Mouse (Mus musculus) C2C12 (cell line): ENCODE data around the gene Klf3. TPM values are rescaled to one million over a fixed set of nuclear protein-coding genes. Genes with fewer than 3 reads are reported as not detected.

Source experiments
- H3K27me3 ChIP-seq: one replicate; pipeline ENCODE4 v1.6.1; 2011; ENCODE audit not compliant: control insufficient read depth, insufficient read depth, insufficient read length
- H3K36me3 ChIP-seq: one replicate; pipeline ENCODE4 v1.6.1; 2011; ENCODE audit not compliant: control insufficient read depth, insufficient read depth
- H3K4me3 ChIP-seq: one replicate; pipeline ENCODE4 v1.5.1; 2011; ENCODE audit warnings: mild to moderate bottlenecking, control low read depth; ENCODE audit not compliant: poor library complexity, insufficient read depth, severe bottlenecking
- H3K79me2 ChIP-seq: one replicate; pipeline ENCODE4 v1.6.1; 2011; ENCODE audit not compliant: control insufficient read depth, insufficient read depth
- H3K79me3 ChIP-seq: one replicate; pipeline ENCODE4 v1.6.1; 2011; ENCODE audit warnings: low read depth, control low read depth
- H3ac ChIP-seq: one replicate; pipeline ENCODE3; 2011; ENCODE audit warnings: low read depth; ENCODE audit not compliant: control insufficient read depth, insufficient read length
- CEBPB ChIP-seq: IDR thresholded peaks from one replicate; pipeline ENCODE4 v1.6.1; 2011; ENCODE audit warnings: low read depth, mild to moderate bottlenecking, control low read depth, moderate library complexity
- CTCF ChIP-seq: IDR thresholded peaks from one replicate; pipeline ENCODE4 v1.5.1; 2011; ENCODE audit not compliant: control insufficient read depth, insufficient read depth, insufficient read length
- FOSL1 ChIP-seq: IDR thresholded peaks from one replicate; pipeline ENCODE4 v1.8.0; 2011; ENCODE audit warnings: mild to moderate bottlenecking, low read length; ENCODE audit not compliant: poor library complexity, insufficient read depth, severe bottlenecking
- MAX ChIP-seq: IDR thresholded peaks from one replicate; pipeline ENCODE4 v1.6.1; 2011; ENCODE audit warnings: mild to moderate bottlenecking, control low read depth
- MYOD1 ChIP-seq: IDR thresholded peaks from one replicate; pipeline ENCODE4 v1.6.1; 2011; ENCODE audit warnings: low read depth; ENCODE audit not compliant: control insufficient read depth, insufficient read length
- MYOG ChIP-seq: IDR thresholded peaks from one replicate; pipeline ENCODE4 v1.6.1; 2011; ENCODE audit not compliant: control insufficient read depth, insufficient read length; ENCODE audit errors: extremely low read depth
- USF1 ChIP-seq: IDR thresholded peaks from one replicate; pipeline ENCODE4 v1.6.1; 2011; ENCODE audit warnings: low read depth, mild to moderate bottlenecking, control low read depth, moderate library complexity
- polyA plus RNA-seq: library from polyadenylated mRNA; unstranded; fragments of >200 nt; fragmentation: generic; extraction: Trizol; gene quantifications from one replicate; pipeline ENCODE4 v1.2.1, GENCODE M21; 2012; ENCODE audit warnings: missing spikeins

Klf3 gene
- polyA plus RNA-seq, 1 experiment = 9.5 TPM

GRCm38 (mm10) chr5:64828314-64828713 is 25.1 kb downstream of the Klf3 start:
- H3K79me3 ChIP-seq = no peaks in the 10 kb centered on the region
- TF ChIP-seq MAX (no peak), USF1 (no peak), FOSL1 (no peak), MYOD1 (no peak), MYOG (no peak), CTCF (no peak), CEBPB (no peak)
- no peak overlapping the region for H3K4me3 ChIP-seq
- H3K36me3 ChIP-seq = peaks cover 86% of the 10 kb centered on the region
- peaks cover 5% of the 10 kb centered on the region for H3K79me2 ChIP-seq
- no peak overlapping the region for H3ac ChIP-seq
- no peaks in the 10 kb centered on the region for H3K27me3 ChIP-seq

- peaks cover 75% of the 10 kb centered on the region for H3K36me3 ChIP-seq
- no peak overlapping the region for H3K4me3 ChIP-seq
Measured at GRCm38 (mm10) chr5:64829606-64830005, 26.4 kb downstream of the Klf3 start.

GRCm38 (mm10) chr5:64830773-64831172 is 27.6 kb downstream of the Klf3 start:
- no peaks in the 10 kb centered on the region for H3K27me3 ChIP-seq
- no peak for TF ChIP-seq MYOG
- no peak for TF ChIP-seq CTCF
- TF ChIP-seq MYOD1 = no peak
- TF ChIP-seq CEBPB = no peak
- TF ChIP-seq USF1 = no peak
- no peak for TF ChIP-seq FOSL1
- TF ChIP-seq MAX = no peak
- H3ac ChIP-seq = no peak overlapping the region
- H3K79me3 ChIP-seq = no peaks in the 10 kb centered on the region
- no peak overlapping the region for H3K4me3 ChIP-seq
- peaks cover 64% of the 10 kb centered on the region for H3K36me3 ChIP-seq
- no peaks in the 10 kb centered on the region for H3K79me2 ChIP-seq

More at GRCm38 (mm10) chr5:64829606-64830005, 26.4 kb downstream of the Klf3 start:
- no peak overlapping the region for H3ac ChIP-seq
- H3K79me3 ChIP-seq = no peaks in the 10 kb centered on the region
- no peaks in the 10 kb centered on the region for H3K27me3 ChIP-seq
- H3K79me2 ChIP-seq = no peaks in the 10 kb centered on the region
- TF ChIP-seq MYOD1 = no peak
- TF ChIP-seq USF1 = no peak
- no peak for TF ChIP-seq CEBPB
- TF ChIP-seq MAX = no peak
- TF ChIP-seq FOSL1 = no peak
- no peak for TF ChIP-seq MYOG
- TF ChIP-seq CTCF = no peak

GRCm38 (mm10) chr5:64833410-64833809 is 30.2 kb downstream of the Klf3 start:
- no peaks in the 10 kb centered on the region for H3K27me3 ChIP-seq
- TF ChIP-seq MYOG (no peak), CTCF (no peak), FOSL1 (no peak), USF1 (no peak), MYOD1 (no peak), MAX (no peak)
- H3K4me3 ChIP-seq = no peak overlapping the region
- H3K36me3 ChIP-seq = peaks cover 37% of the 10 kb centered on the region
- no peaks in the 10 kb centered on the region for H3K79me2 ChIP-seq
- no peak overlapping the region for H3ac ChIP-seq
- H3K79me3 ChIP-seq = no peaks in the 10 kb centered on the region

- Histone ChIP-seq H3ac (no peak overlapping the region), H3K36me3 (peaks cover 29% of the 10 kb centered on the region), H3K4me3 (no peak overlapping the region), H3K79me3 (no peaks in the 10 kb centered on the region), H3K27me3 (no peaks in the 10 kb centered on the region), H3K79me2 (no peaks in the 10 kb centered on the region)
- TF ChIP-seq MYOD1 (no peak), CEBPB (no peak), CTCF (no peak), FOSL1 (no peak), MYOG (no peak), MAX (no peak), USF1 (no peak)
Measured at GRCm38 (mm10) chr5:64834213-64834612, 31.0 kb downstream of the Klf3 start.

GRCm38 (mm10) chr5:64835295-64835694 is 32.1 kb downstream of the Klf3 start:
- Histone ChIP-seq H3ac (no peak overlapping the region), H3K4me3 (no peak overlapping the region), H3K27me3 (no peaks in the 10 kb centered on the region), H3K79me2 (no peaks in the 10 kb centered on the region), H3K79me3 (no peaks in the 10 kb centered on the region), H3K36me3 (peaks cover 19% of the 10 kb centered on the region)
- TF ChIP-seq MYOG = no peak
- TF ChIP-seq MAX = no peak
- no peak for TF ChIP-seq FOSL1
- no peak for TF ChIP-seq MYOD1
- no peak for TF ChIP-seq USF1
- TF ChIP-seq CEBPB = no peak
- TF ChIP-seq CTCF = no peak
